8 mouse cellular contexts compared by ENCODE assay signal in the genomic region with DNA sequence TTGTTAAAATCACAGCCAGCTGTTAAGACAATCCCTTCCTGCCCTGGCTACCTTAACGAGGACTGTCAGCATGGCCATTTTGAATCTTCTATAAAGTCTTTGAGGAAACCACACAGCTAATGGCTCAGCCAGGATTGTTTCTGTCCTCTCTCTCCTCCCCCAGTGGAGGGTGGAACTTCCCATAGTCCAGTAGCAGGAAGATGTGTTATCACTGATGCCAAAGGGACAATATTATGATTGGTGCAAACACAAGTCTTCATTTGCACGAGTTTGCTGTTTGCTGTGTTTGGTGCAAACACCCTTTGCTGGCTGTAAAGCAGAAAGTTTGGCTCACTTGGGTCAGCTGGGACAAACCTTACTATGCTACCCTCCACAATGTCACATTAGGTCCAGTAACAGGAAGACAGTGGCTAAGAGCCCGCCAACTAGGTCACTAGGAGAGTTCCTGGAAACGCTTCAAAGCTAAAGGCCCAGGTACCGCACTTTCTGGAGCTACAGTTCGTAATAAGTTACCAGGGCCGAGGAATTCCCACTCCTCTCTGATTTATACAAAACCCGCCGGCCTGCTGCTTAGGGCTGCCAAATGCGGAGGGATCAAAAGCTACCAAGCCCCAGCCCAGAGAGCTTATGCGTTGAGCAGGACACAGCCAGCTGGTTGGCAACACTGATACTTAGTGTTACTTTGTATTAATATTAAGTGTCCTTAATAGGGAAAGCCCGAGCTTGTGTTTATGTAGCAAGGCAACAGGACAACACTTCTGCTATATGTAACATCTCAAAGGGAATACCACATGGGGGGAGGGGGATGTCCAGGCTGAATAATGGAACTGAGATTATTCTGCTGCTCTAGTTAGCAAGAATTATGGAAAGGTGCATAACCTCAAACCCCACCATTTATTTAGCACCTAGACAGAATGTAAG. TPM values are rescaled to one million over a fixed set of nuclear protein-coding genes. Genes with fewer than 3 reads are reported as not detected.
DNase-seq lines count a peak whose midpoint lies in the region; ATAC-seq and TF ChIP-seq lines count a peak whose summit lies in the region.

No protein-coding gene starts in this region.

- peak overlapping the region; percentile 94 for H3K9ac ChIP-seq in heart, embryonic 11.5 days (ENCODE audit: low read depth, low read length)
- peak overlapping the region; percentile 96 for H3K9ac ChIP-seq in hindbrain, embryonic 12.5 days
- H3K9ac ChIP-seq in liver, embryonic 14.5 days (replicated peaks): peak overlapping the region; percentile 56

- peak overlapping the region; percentile 70 for H3K4me3 ChIP-seq in heart, embryonic 11.5 days (ENCODE audit: low read depth, low read length)
- peak overlapping the region; percentile 40 for H3K4me3 ChIP-seq in bone marrow macrophage, adult 2 months (ENCODE audit: insufficient read depth, low read length)
- peak overlapping the region; percentile 75 for H3K4me3 ChIP-seq in hindbrain, embryonic 12.5 days
- H3K4me3 ChIP-seq in liver, embryonic 14.5 days (ENCODE audit: insufficient read depth in 1 of 2, low read depth in 2 of 2, low read length in 2 of 2): peak overlapping the region; percentile 58 to 85

- peak overlapping the region; percentile 99 for H3K27ac ChIP-seq in heart, embryonic 11.5 days (ENCODE audit: low read depth, low read length)
- H3K27ac ChIP-seq in bone marrow macrophage, adult 2 months (ENCODE audit: insufficient read depth, low read depth, low read length): peak overlapping the region; percentile 92
- H3K27ac ChIP-seq in hindbrain, embryonic 12.5 days: peak overlapping the region; percentile 98
- peak overlapping the region; percentile 5; the same call in 1 of the 2 replicates for H3K27ac ChIP-seq in liver, embryonic 14.5 days

- peaks cover 34% of the 10 kb centered on the region for H3K4me1 ChIP-seq in heart, embryonic 11.5 days (ENCODE audit: control insufficient read depth, insufficient read depth, low read length)
- peaks cover 30% of the 10 kb centered on the region for H3K4me1 ChIP-seq in bone marrow macrophage, adult 2 months (ENCODE audit: control insufficient read depth, insufficient read depth, low read length)
- H3K4me1 ChIP-seq in hindbrain, embryonic 12.5 days: peaks cover 38% of the 10 kb centered on the region
- peaks cover 20 to 32% of the 10 kb centered on the region in 2 experiments for H3K4me1 ChIP-seq in liver, embryonic 14.5 days (replicated peaks; ENCODE audit: control insufficient read depth in 2 of 2, insufficient read depth in 2 of 2, low read length in 1 of 2)

- no peak for TF ChIP-seq POLR2A in bone marrow macrophage, adult 2 months (IDR thresholded peaks at IDR 0.05; ENCODE audit: borderline replicate concordance, low read depth, low read length)

- H3K9me3 ChIP-seq in heart, embryonic 11.5 days (replicated peaks; ENCODE audit: control insufficient read depth, low read length): no peaks in the 10 kb centered on the region
- H3K9me3 ChIP-seq in hindbrain, embryonic 12.5 days (replicated peaks): no peaks in the 10 kb centered on the region
- H3K9me3 ChIP-seq in liver, embryonic 14.5 days (ENCODE audit: control insufficient read depth, low read length): no peaks in the 10 kb centered on the region

- peak overlapping the region; percentile 96 for H3K4me2 ChIP-seq in heart, embryonic 11.5 days
- H3K4me2 ChIP-seq in hindbrain, embryonic 12.5 days (replicated peaks): peak overlapping the region; percentile 92
- peak overlapping the region; percentile 97 for H3K4me2 ChIP-seq in liver, embryonic 14.5 days (ENCODE audit: low read depth)

- intact Hi-C loops in left cerebral cortex, postnatal 25 days (cut with DNase I): loop anchor here (5.0 kb wide), 1 partner anchor 238 kb away; a partner anchor contains a TSS

- no peak for ATAC-seq in heart, embryonic 11.5 days (replicated peaks; ENCODE audit: insufficient number of reproducible peaks, low FRiP score, low TSS enrichment)
- peak; percentile 2; the same call in 1 of the 2 replicates for ATAC-seq in hindbrain, embryonic 12.5 days (ENCODE audit: low FRiP score)
- no peak for ATAC-seq in liver, embryonic 14.5 days (ENCODE audit: insufficient read depth)

- TF ChIP-seq CTCF in bone marrow macrophage, adult 2 months (IDR thresholded peaks at IDR 0.05; ENCODE audit: low read depth, low read length): no peak
- TF ChIP-seq CTCF in liver, embryonic 14.5 days (IDR thresholded peaks at IDR 0.05; ENCODE audit: low read depth): no peak

- H3K27me3 ChIP-seq in heart, embryonic 11.5 days (ENCODE audit: control insufficient read depth, insufficient read depth, low read length): no peaks in the 10 kb centered on the region
- no peaks in the 10 kb centered on the region for H3K27me3 ChIP-seq in hindbrain, embryonic 12.5 days
- no peaks in the 10 kb centered on the region for H3K27me3 ChIP-seq in liver, embryonic 14.5 days (ENCODE audit: control insufficient read depth, insufficient read depth, low read length)

- 28% methylated on average over 12 of the region's 12 CpGs for WGBS in heart, embryonic 11.5 days (ENCODE audit: insufficient replicate concordance)
- WGBS in hindbrain, embryonic 12.5 days: 30% methylated on average over 12 of the region's 12 CpGs
- WGBS in liver, embryonic 14.5 days (ENCODE audit: insufficient replicate concordance): 32% methylated on average over 12 of the region's 12 CpGs

- H3K36me3 ChIP-seq in heart, embryonic 11.5 days (ENCODE audit: control insufficient read depth, insufficient read depth, low read length): peaks cover 20% of the 10 kb centered on the region
- H3K36me3 ChIP-seq in hindbrain, embryonic 12.5 days: peaks cover 24% of the 10 kb centered on the region
- H3K36me3 ChIP-seq in liver, embryonic 14.5 days (replicated peaks; ENCODE audit: control insufficient read depth, insufficient read depth, low read depth): peaks cover 27% of the 10 kb centered on the region

- no peak for TF ChIP-seq EP300 in liver, embryonic 14.5 days (IDR thresholded peaks at IDR 0.05; ENCODE audit: low read depth)

- DNase-seq in heart, adult 9 months (ENCODE audit: low spot score in 2 of 2): no peak
- DNase-seq in liver, embryonic 14.5 days (ENCODE audit: low read depth in 3 of 3, low spot score in 3 of 3): no peak
- DNase-seq in c-Kit-positive CD71-positive TER-119-positive erythroid progenitor cells, embryonic 14.5 days (ENCODE audit: low spot score): no peak
- no peak for DNase-seq in left cerebral cortex, postnatal 25 days (ENCODE audit: low spot score in 2 of 2)
- no peak for DNase-seq in adrenal gland, postnatal 36 days

RNA-seq across cellular contexts. Expression of a gene that starts 0.9 kb away (rescaled TPM):
- 317 and 318 TPM in 2 replicates for polyA plus RNA-seq in heart, embryonic 11.5 days (2014; fragmentation: Nextera tagmentation; extraction: Ambion mirVana)
- 164 and 169 TPM in 2 replicates for polyA plus RNA-seq in bone marrow macrophage, adult 2 months (2012; ENCODE audit: insufficient read depth, insufficient read length, missing spikeins)
- polyA plus RNA-seq in hindbrain, embryonic 12.5 days (2016; fragmentation: Nextera tagmentation; extraction: Ambion mirVana): 480 and 488 TPM in 2 replicates
- polyA plus RNA-seq in liver, embryonic 14.5 days (2012; rRNA removed): 161 and 199 TPM in 2 replicates
- 127 and 143 TPM in 2 replicates for polyA plus RNA-seq in liver, embryonic 14.5 days (2014; fragmentation: Nextera tagmentation; extraction: Ambion mirVana)
- 100 to 1,000 TPM; 207 to 209 TPM for total RNA-seq in left cerebral cortex, postnatal 25 days (2021)
- total RNA-seq in adrenal gland, postnatal 36 days (2021): 100 to 1,000 TPM; 199 to 225 TPM

RNA-seq across cellular contexts. Expression of a gene that starts 5.1 kb away (rescaled TPM):
- polyA plus RNA-seq in heart, embryonic 11.5 days (2014; fragmentation: Nextera tagmentation; extraction: Ambion mirVana): 2.3 and 4.9 TPM in 2 replicates
- 15.5 and 15.7 TPM in 2 replicates for polyA plus RNA-seq in bone marrow macrophage, adult 2 months (2012; ENCODE audit: insufficient read depth, insufficient read length, missing spikeins)
- polyA plus RNA-seq in hindbrain, embryonic 12.5 days (2016; fragmentation: Nextera tagmentation; extraction: Ambion mirVana): 12.1 and 12.2 TPM in 2 replicates
- 3.6 and 4.2 TPM in 2 replicates for polyA plus RNA-seq in liver, embryonic 14.5 days (2012; rRNA removed)
- polyA plus RNA-seq in liver, embryonic 14.5 days (2014; fragmentation: Nextera tagmentation; extraction: Ambion mirVana): 1.1 and 1.3 TPM in 2 replicates
- total RNA-seq in left cerebral cortex, postnatal 25 days (2021): 10 to 100 TPM; 11.7 to 12.8 TPM
- total RNA-seq in adrenal gland, postnatal 36 days (2021): 10 to 100 TPM; 15.5 to 20.1 TPM

RNA-seq across cellular contexts. Expression of a gene that starts 7.2 kb away (rescaled TPM):
- polyA plus RNA-seq in heart, embryonic 11.5 days (2014; fragmentation: Nextera tagmentation; extraction: Ambion mirVana): 9.3 and 10.1 TPM in 2 replicates
- polyA plus RNA-seq in bone marrow macrophage, adult 2 months (2012; ENCODE audit: insufficient read depth, insufficient read length, missing spikeins): 11.2 and 15.1 TPM in 2 replicates
- polyA plus RNA-seq in hindbrain, embryonic 12.5 days (2016; fragmentation: Nextera tagmentation; extraction: Ambion mirVana): 21.1 and 23.0 TPM in 2 replicates
- 1.8 and 1.9 TPM in 2 replicates for polyA plus RNA-seq in liver, embryonic 14.5 days (2012; rRNA removed)
- 0.76 and 0.97 TPM in 2 replicates for polyA plus RNA-seq in liver, embryonic 14.5 days (2014; fragmentation: Nextera tagmentation; extraction: Ambion mirVana)
- 100 to 1,000 TPM; 514 to 578 TPM for total RNA-seq in left cerebral cortex, postnatal 25 days (2021)
- 1 to 10 TPM; 4.8 to 6.7 TPM for total RNA-seq in adrenal gland, postnatal 36 days (2021)

RNA-seq across cellular contexts. Expression of a gene that starts 20.0 kb away (rescaled TPM):
- 0.44 TPM in 1 of 2 replicates, not detected in the other for polyA plus RNA-seq in heart, embryonic 11.5 days (2014; fragmentation: Nextera tagmentation; extraction: Ambion mirVana)
- polyA plus RNA-seq in bone marrow macrophage, adult 2 months (2012; ENCODE audit: insufficient read depth, insufficient read length, missing spikeins): not detected in 2 replicates
- polyA plus RNA-seq in hindbrain, embryonic 12.5 days (2016; fragmentation: Nextera tagmentation; extraction: Ambion mirVana): 0.62 TPM in 1 of 2 replicates, not detected in the other
- 0.19 and 0.21 TPM in 2 replicates for polyA plus RNA-seq in liver, embryonic 14.5 days (2012; rRNA removed)
- not detected in 2 replicates for polyA plus RNA-seq in liver, embryonic 14.5 days (2014; fragmentation: Nextera tagmentation; extraction: Ambion mirVana)
- total RNA-seq in left cerebral cortex, postnatal 25 days (2021): not detected
- total RNA-seq in adrenal gland, postnatal 36 days (2021): not detected

RNA-seq across cellular contexts. Expression of a gene that starts 21.9 kb away (rescaled TPM):
- polyA plus RNA-seq in heart, embryonic 11.5 days (2014; fragmentation: Nextera tagmentation; extraction: Ambion mirVana): 21.0 and 29.1 TPM in 2 replicates
- polyA plus RNA-seq in bone marrow macrophage, adult 2 months (2012; ENCODE audit: insufficient read depth, insufficient read length, missing spikeins): 2,808 and 2,856 TPM in 2 replicates
- 38.6 and 46.0 TPM in 2 replicates for polyA plus RNA-seq in hindbrain, embryonic 12.5 days (2016; fragmentation: Nextera tagmentation; extraction: Ambion mirVana)
- polyA plus RNA-seq in liver, embryonic 14.5 days (2012; rRNA removed): 29.2 and 37.1 TPM in 2 replicates
- 55.6 and 57.2 TPM in 2 replicates for polyA plus RNA-seq in liver, embryonic 14.5 days (2014; fragmentation: Nextera tagmentation; extraction: Ambion mirVana)
- total RNA-seq in left cerebral cortex, postnatal 25 days (2021): 10 to 100 TPM; 18.5 to 18.7 TPM
- total RNA-seq in adrenal gland, postnatal 36 days (2021): 100 to 1,000 TPM; 170 to 266 TPM

Comparison
In these comparisons a context has a peak if more than half of its experiments do, and no peak if none do; other contexts are left out.
1. H3K27ac ChIP-seq: peak in every context shown above with its lines; median percentile 99 in heart, embryonic 11.5 days; 98 in hindbrain, embryonic 12.5 days; 92 in bone marrow macrophage, adult 2 months; 5 in liver, embryonic 14.5 days.